Mouse (Mus musculus) embryonic facial prominence, embryonic 15.5 days (tissue): ENCODE measurements around the gene Odf3b. TPM values are rescaled to one million over a fixed set of nuclear protein-coding genes. Genes with fewer than 3 reads are reported as not detected.

ENCODE experiments used
- ATAC-seq: fragments of 200-750 bp; cut with Nextera tagmentation; 2 replicates; pipeline ENCODE4 v1.8.0; 2017; ENCODE audit warnings: low read depth, moderate TSS enrichment; ENCODE audit not compliant: insufficient number of reproducible peaks, low FRiP score, low TSS enrichment
- H3K27ac ChIP-seq: fragments of 300-500 bp; sonication (generic); replicated peaks from 2 replicates; pipeline ENCODE4 v1.5.1; 2015; ENCODE audit warnings: mild to moderate bottlenecking, inconsistent platforms
- H3K27me3 ChIP-seq: fragments of 300-500 bp; sonication (generic); 2 replicates; pipeline ENCODE4 v1.6.1; 2015; ENCODE audit warnings: inconsistent platforms
- H3K36me3 ChIP-seq: fragments of 300-500 bp; sonication (generic); 2 replicates; pipeline ENCODE4 v1.6.1; 2015; ENCODE audit warnings: mild to moderate bottlenecking, inconsistent platforms
- H3K4me1 ChIP-seq: fragments of 300-500 bp; sonication (generic); 2 replicates; pipeline ENCODE4 v1.6.1; 2015; ENCODE audit warnings: inconsistent platforms
- H3K4me2 ChIP-seq: fragments of 300-500 bp; sonication (generic); replicated peaks from 2 replicates; pipeline ENCODE4 v1.6.1; 2015; ENCODE audit warnings: mild to moderate bottlenecking, inconsistent platforms
- H3K4me3 ChIP-seq: fragments of 300-500 bp; sonication (generic); replicated peaks from 2 replicates; pipeline ENCODE4 v1.5.1; 2015; ENCODE audit warnings: mild to moderate bottlenecking, inconsistent platforms
- H3K9ac ChIP-seq: fragments of 300-500 bp; sonication (generic); 2 replicates; pipeline ENCODE4 v1.6.1; 2015; ENCODE audit warnings: inconsistent platforms
- H3K9me3 ChIP-seq: fragments of 300-500 bp; sonication (generic); replicated peaks from 2 replicates; pipeline ENCODE4 v1.6.1; 2016; ENCODE audit warnings: inconsistent platforms
- WGBS: fragments of 180-500 bp; shearing (Covaris S2); methylation state at CpG from one replicate; pipeline ENCODE4 v1.1.7; 2015; 5-methylcytosine and 5-hydroxymethylcytosine counted together
- polyA plus RNA-seq: library from polyadenylated mRNA; unstranded; fragments of >200 nt; fragmentation: Nextera tagmentation; extraction: Ambion mirVana; gene quantifications from 2 replicates; pipeline ENCODE4 v1.2.1, GENCODE M21; 2015

The Odf3b gene
- 8.2 and 14.5 TPM in 2 replicates for polyA plus RNA-seq

DNA sequence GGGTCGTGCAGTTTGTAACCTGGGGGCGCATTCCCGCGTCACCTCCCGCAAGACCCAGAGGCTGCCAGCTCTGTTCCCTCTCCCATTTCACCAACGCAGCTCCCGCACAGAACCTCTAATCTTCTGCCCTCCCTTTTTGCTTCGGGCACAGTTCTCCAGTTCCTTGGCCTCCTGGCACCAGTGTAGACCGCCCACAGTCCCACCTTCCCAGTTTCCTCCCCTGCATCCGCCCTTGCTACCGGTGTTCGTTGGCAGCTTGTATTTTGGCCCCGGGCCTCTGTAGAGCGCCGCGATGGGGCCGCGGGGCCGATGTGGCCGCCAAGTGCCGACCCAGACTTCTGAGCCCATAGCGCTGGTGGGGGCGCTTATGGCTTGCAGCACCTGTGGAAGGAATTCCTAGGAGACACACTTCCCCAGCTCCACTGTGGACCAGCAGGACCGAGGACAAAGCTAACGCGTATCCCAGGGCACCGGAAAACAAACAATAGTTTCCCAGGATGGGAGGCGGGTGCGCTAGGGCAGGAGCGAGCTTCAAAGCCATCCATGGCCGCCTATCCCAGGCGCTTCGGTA is at the start of gene Odf3b:
TSS of gene Odf3b (minus strand) at position 452 of the 571 bp plus-strand sequence.
- Histone ChIP-seq H3K9me3 (no peaks in the 10 kb centered on the region), H3K4me1 (peaks cover 30% of the 10 kb centered on the region), H3K27ac (no peak within 1 kb of the TSS), H3K4me3 (peak within 1 kb of the TSS; percentile 38), H3K9ac (no peak within 1 kb of the TSS), H3K4me2 (peak within 1 kb of the TSS; percentile 55), H3K27me3 (peaks cover 51% of the 10 kb centered on the region), H3K36me3 (no peaks in the 10 kb centered on the region)
- ATAC-seq = no peak
- 1% methylated on average over 33 of the region's 33 CpGs for WGBS

- H3K27ac ChIP-seq = no peak overlapping the region
- 83% methylated on average over 19 of the region's 19 CpGs for WGBS
- H3K9ac ChIP-seq = peak overlapping the region; percentile 63
- H3K27me3 ChIP-seq = no peaks in the 10 kb centered on the region
- H3K9me3 ChIP-seq = no peaks in the 10 kb centered on the region
- no peak for ATAC-seq
- peak overlapping the region; percentile 86 for H3K4me2 ChIP-seq
- H3K4me3 ChIP-seq = peak overlapping the region; percentile 84
- peaks cover 21% of the 10 kb centered on the region for H3K4me1 ChIP-seq
- peaks cover 22% of the 10 kb centered on the region for H3K36me3 ChIP-seq
Observed at GRCm38 (mm10) chr15:89428136-89428790, 49.2 kb upstream of the Odf3b start.

DNA sequence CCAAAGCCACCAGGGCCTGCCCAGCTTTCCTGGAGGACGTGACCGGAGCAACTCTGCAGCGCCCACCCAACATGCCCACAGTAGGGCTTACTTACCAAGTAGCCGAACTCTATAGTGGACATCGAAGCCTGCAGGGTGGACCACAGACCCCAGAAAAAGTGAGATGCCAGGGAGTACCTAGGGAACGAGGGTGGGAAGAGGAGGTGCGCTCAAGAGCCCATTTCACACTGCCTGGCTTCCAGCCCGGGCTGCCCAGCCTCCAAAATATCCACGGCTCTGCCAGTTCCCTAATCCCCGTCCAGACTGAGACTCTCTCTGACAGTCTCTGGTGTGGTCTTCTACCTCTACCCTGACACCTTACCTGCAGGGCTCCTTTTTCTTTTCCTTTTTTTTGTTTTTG is 47.6 kb upstream of the Odf3b start:
- no peaks in the 10 kb centered on the region for H3K27me3 ChIP-seq
- H3K4me1 ChIP-seq = peaks cover 21% of the 10 kb centered on the region
- no peak overlapping the region for H3K4me3 ChIP-seq
- no peaks in the 10 kb centered on the region for H3K9me3 ChIP-seq
- no peak for ATAC-seq
- 89% methylated on average over 10 of the region's 10 CpGs for WGBS
- peaks cover 22% of the 10 kb centered on the region for H3K36me3 ChIP-seq
- H3K9ac ChIP-seq = no peak overlapping the region
- H3K4me2 ChIP-seq = no peak overlapping the region
- H3K27ac ChIP-seq = no peak overlapping the region

GRCm38 (mm10) chr15:89425711-89426121 is 46.6 kb upstream of the Odf3b start, which contains the start of gene Cpt1b:
TSS of gene Cpt1b (minus strand) at chr15:89425863.
- no peak within 1 kb of the TSS for H3K9ac ChIP-seq
- H3K27me3 ChIP-seq = no peaks in the 10 kb centered on the region
- H3K4me3 ChIP-seq = no peak within 1 kb of the TSS
- H3K4me2 ChIP-seq = no peak within 1 kb of the TSS
- peaks cover 21% of the 10 kb centered on the region for H3K4me1 ChIP-seq
- H3K9me3 ChIP-seq = no peaks in the 10 kb centered on the region
- H3K36me3 ChIP-seq = peaks cover 22% of the 10 kb centered on the region
- ATAC-seq = no peak
- WGBS = 32% methylated on average over 6 of the region's 6 CpGs
- no peak within 1 kb of the TSS for H3K27ac ChIP-seq

- Histone ChIP-seq H3K4me3 (no peak overlapping the region), H3K27me3 (no peaks in the 10 kb centered on the region), H3K9ac (no peak overlapping the region), H3K9me3 (no peaks in the 10 kb centered on the region), H3K36me3 (peaks cover 22% of the 10 kb centered on the region), H3K27ac (no peak overlapping the region), H3K4me2 (no peak overlapping the region), H3K4me1 (peaks cover 16% of the 10 kb centered on the region)
- WGBS = 85% methylated on average over 8 of the region's 8 CpGs
- no peak for ATAC-seq
Observed at GRCm38 (mm10) chr15:89424621-89425020, 45.5 kb upstream of the Odf3b start.

- Histone ChIP-seq H3K9ac (no peak overlapping the region), H3K4me1 (0 out of 2 replicates have a peak, but pooled peaks cover 5% of the 10 kb centered on the region), H3K36me3 (peaks cover 18% of the 10 kb centered on the region; the same call in 1 of the 2 replicates), H3K27ac (no peak overlapping the region), H3K27me3 (no peaks in the 10 kb centered on the region), H3K9me3 (no peaks in the 10 kb centered on the region), H3K4me2 (no peak overlapping the region), H3K4me3 (no peak overlapping the region)
- 92% methylated on average over 9 of the region's 9 CpGs for WGBS
- ATAC-seq = no peak
Observed at GRCm38 (mm10) chr15:89421938-89422337, 42.9 kb upstream of the Odf3b start.

GRCm38 (mm10) chr15:89415282-89415681 is 36.2 kb upstream of the Odf3b start:
- no peak for ATAC-seq
- no peaks in the 10 kb centered on the region for H3K27me3 ChIP-seq
- no peaks in the 10 kb centered on the region for H3K9me3 ChIP-seq
- 0 out of 2 replicates have a peak, but pooled peaks cover 4% of the 10 kb centered on the region for H3K36me3 ChIP-seq
- WGBS = 85% methylated on average over 8 of the region's 8 CpGs
- H3K9ac ChIP-seq = no peak overlapping the region
- H3K4me2 ChIP-seq = no peak overlapping the region
- H3K4me3 ChIP-seq = no peak overlapping the region
- no peaks in the 10 kb centered on the region for H3K4me1 ChIP-seq
- H3K27ac ChIP-seq = no peak overlapping the region

DNA sequence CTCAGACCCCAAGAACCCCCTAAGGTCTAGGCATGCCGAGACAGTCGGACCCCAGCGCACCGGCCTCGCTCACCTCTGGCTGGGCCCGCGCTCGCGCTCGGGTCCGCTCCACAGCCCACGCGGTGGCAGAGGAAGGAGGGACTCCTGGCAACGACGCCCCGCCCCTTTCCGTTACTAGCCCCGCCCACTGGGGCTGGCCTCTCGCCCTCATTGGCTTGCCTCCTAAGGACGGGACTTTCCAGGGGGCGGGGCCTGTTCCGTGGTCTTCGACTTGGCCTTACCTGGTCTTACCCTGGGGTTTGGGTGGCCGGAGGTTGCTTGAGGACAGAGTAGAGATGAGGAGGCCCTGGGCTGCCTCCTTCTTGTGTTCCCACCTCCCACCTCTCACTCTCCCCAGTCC is 31.0 kb upstream of the Odf3b start, which contains the start of gene Syce3:
TSS of gene Syce3 (minus strand) at position 386 of the 400 bp plus-strand sequence.
- Histone ChIP-seq H3K4me1 (no peaks in the 10 kb centered on the region), H3K27me3 (no peaks in the 10 kb centered on the region), H3K36me3 (no peaks in the 10 kb centered on the region), H3K9me3 (peaks cover 3% of the 10 kb centered on the region; the same call in 1 of the 2 replicates), H3K9ac (no peak within 1 kb of the TSS), H3K27ac (no peak within 1 kb of the TSS), H3K4me3 (no peak within 1 kb of the TSS), H3K4me2 (no peak within 1 kb of the TSS)
- 82% methylated on average over 22 of the region's 24 CpGs for WGBS
- no peak for ATAC-seq

GRCm38 (mm10) chr15:89406691-89407090 is 27.6 kb upstream of the Odf3b start:
- H3K4me2 ChIP-seq = no peak overlapping the region
- no peak overlapping the region for H3K27ac ChIP-seq
- H3K9ac ChIP-seq = no peak overlapping the region
- H3K36me3 ChIP-seq = no peaks in the 10 kb centered on the region
- H3K9me3 ChIP-seq = peaks cover 3% of the 10 kb centered on the region; the same call in 1 of the 2 replicates
- H3K4me1 ChIP-seq = no peaks in the 10 kb centered on the region
- H3K4me3 ChIP-seq = no peak overlapping the region
- no peaks in the 10 kb centered on the region for H3K27me3 ChIP-seq
- no peak for ATAC-seq

DNA sequence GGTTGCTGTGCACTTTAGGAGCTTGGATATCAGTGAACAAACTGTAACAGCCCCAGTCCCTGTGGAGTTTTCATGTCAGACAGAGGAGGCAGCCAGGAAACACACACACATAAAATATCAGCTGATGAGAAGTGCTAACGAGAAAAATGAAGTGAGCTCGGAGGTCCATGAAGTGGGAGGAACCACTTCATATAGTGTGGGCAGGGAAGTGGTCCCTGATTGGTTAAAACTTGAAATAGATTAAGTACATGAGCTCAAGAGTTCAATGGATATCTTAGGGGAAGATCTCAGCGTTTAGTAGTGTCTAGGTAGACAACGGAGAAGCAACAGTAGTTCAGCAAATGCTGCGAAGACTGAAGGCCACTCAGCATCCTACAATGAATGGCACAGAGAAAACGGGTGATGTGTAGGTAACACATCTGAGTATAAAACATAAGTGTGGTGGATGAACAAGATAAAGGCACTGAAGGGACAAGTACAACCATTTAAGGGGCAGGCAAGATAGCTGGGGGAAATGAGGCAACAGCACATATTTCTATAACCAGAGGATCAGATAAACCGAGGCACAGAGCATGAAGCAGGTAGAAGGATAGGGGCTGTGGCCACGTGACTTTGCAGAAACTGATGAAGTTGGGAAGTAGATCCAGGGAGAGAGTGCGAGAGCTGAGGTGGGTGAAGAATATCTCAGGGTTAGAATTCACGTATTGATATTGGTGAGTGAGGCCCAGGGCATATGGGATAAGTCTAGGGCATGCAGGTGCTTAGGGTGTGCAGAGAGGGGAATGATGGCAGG is 25.9 kb upstream of the Odf3b start:
- H3K36me3 ChIP-seq = no peaks in the 10 kb centered on the region
- H3K9ac ChIP-seq = no peak overlapping the region
- ATAC-seq = no peak
- no peak overlapping the region for H3K4me2 ChIP-seq
- no peaks in the 10 kb centered on the region for H3K4me1 ChIP-seq
- H3K27me3 ChIP-seq = no peaks in the 10 kb centered on the region
- no peak overlapping the region for H3K4me3 ChIP-seq
- 82% methylated on average over 10 of the region's 10 CpGs for WGBS
- peaks cover 3% of the 10 kb centered on the region; the same call in 1 of the 2 replicates for H3K9me3 ChIP-seq
- no peak overlapping the region for H3K27ac ChIP-seq

DNA sequence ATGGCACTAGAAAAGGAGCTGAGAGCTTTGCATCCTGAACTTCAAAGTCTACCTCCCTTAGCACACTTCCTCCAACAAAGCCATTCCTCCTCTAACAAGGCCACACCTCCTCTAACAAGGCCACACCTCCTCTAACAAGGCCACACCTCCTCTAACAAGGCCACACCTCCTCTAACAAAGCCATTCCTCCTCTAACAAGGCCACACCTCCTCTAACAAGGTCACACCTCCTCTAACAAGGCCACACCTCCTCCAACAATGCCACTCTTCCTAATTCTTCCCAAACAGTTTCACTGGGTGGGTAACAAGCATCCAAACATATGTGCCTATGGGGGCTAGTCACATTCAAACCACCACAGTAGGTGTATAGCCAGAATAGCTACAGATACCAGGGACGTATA is 23.4 kb upstream of the Odf3b start:
- WGBS = 92% methylated on average over 1 of the region's 1 CpGs

More for the DNA sequence above, 23.4 kb upstream of the Odf3b start:
- Histone ChIP-seq H3K9me3 (no peaks in the 10 kb centered on the region), H3K27ac (no peak overlapping the region), H3K27me3 (no peaks in the 10 kb centered on the region), H3K36me3 (no peaks in the 10 kb centered on the region), H3K4me2 (no peak overlapping the region), H3K4me3 (no peak overlapping the region), H3K9ac (no peak overlapping the region), H3K4me1 (no peaks in the 10 kb centered on the region)
- ATAC-seq = no peak
